Mouse (Mus musculus): ENCODE measurements around the gene Tia1. TPM values are rescaled to one million over a fixed set of nuclear protein-coding genes. Genes with fewer than 3 reads are reported as not detected.
"Not testable (repeated sequence)": the region's sequence is repeated elsewhere in the genome, so short reads cannot be mapped to it uniquely, and the experiment has no call there.

Gene Tia1
- 10 to 100 TPM; 43.1 to 54.0 TPM for total RNA-seq (2021)

DNA sequence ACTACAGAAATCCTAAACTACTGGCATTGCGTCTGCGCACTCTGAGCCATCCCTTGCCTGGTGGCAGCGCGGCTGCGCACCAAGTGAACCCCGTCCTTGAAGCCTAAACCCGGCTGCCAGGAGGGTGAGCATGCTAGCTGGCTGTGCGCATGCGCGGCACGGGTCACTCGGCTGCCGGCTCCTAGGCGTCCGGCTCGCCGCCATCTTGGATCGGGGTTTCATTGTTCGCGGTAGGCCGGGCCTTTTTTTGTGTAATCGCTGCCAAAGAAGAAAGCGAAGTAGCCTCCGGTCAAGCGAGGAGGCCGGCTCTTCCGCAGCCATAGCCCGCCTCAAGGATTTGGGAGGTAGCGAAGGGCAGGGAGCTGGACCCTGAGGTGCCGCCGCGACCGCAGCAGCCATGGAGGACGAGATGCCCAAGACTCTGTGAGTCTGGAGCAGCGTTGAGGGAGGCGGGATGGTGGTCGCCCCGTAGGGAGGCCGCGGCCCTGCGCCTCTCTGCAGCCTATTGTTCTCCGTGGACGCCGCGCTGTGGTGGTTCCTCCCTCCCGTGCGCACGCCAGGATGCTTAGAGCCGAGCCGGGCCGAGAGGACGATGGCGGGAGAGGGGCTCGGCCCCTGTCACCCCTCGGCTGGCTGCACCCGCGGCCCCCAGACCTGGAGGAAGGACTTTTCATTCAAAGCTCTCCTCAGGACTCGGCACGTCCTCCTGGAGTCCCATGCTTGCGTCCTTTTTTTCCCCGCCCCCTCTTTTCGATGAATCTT lies at the start of gene Tia1:
Gene Tia1 (plus strand): TSS at position 120 of the 762 bp plus-strand sequence.
- intact Hi-C loops (cut with DNase I): no loop called here
- DNase-seq: peak; percentile 98

DNA sequence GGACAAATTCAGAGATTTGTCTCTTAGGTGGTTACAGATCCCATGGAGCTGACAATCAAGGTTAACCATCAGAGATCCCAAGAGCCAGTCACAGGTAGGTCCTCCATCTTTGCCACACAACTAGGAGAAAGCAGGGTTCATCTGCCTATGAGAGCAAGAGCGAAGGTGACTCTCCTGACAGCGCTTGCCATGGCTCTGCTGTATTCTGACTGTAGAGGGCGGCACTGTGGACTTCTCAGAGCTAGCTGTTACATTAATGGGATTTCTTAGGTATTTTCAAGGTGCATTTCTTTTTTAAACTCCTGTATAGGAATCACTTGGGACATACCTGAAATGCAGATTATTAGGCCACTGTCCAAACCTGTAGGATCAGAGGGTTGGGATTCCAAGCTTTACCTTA lies 49.1 kb upstream of the Tia1 start:
- intact Hi-C loops (cut with DNase I): no loop called here
- DNase-seq: no peak

DNA sequence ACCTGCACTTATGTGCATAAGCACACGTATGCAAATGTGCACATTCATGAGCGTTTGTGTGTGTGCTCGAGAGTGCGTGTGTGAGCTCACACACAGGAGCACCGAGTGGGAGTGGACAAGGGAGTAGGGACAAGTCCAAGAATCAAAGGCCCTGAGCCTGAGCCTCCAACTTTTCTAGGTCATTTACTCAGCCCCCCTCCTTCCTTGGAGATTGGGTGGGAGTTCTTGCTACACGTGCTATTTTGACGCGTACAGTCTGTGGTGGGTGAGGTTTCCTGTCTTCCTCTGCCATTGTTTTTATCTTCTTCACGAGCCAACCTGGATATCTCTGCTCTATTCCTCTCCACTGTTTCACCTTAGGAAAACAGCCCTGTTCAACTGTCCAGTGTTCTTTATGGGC lies 47.1 kb upstream of the Tia1 start:
- intact Hi-C loops (cut with DNase I): no loop called here
- no peak for DNase-seq

DNA sequence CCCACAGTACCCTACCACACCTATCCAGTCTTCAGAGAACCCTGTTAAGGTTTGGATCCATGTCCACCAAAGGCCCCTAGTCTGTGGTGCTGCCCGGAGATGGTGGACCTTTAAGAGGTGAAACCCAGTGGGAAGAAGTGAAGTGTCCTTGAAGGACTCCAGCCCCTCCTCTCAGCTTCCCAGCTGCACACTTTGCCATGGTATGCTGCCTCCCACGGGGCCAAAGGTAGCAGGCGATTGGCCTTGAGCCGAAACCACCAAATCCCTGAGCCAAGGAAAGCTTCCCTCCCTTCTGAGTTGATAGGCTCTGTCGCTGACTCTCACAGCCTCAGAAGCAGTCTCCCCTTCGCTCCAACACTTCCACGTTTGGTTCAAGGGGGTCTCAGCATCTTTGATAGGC lies 43.3 kb upstream of the Tia1 start:
- intact Hi-C loops (cut with DNase I): loop anchor here (5.0 to 10.0 kb wide), 2 partner anchors 338 to 426 kb away; no protein-coding TSS in a partner anchor
- DNase-seq: no peak

DNA sequence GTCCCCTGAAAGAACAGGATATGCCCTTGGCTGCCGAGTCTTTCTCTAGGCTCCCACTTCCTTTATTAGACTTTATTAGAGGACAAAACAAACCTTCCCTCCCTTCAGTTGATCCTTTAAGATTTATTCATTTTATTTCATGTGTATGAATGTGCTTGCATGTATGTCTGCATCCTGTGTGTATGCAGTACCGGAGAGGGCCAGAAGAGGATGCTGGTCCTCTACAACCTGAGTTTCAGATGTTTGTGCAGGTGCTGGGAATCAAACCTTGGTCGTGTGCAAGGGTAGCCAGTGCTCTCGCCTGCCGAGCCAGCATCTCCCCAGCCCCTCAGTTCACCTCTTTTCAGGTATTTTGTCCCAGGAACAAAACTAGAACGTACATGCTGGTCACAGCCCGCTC lies 42.6 kb upstream of the Tia1 start:
- DNase-seq: no peak

DNA sequence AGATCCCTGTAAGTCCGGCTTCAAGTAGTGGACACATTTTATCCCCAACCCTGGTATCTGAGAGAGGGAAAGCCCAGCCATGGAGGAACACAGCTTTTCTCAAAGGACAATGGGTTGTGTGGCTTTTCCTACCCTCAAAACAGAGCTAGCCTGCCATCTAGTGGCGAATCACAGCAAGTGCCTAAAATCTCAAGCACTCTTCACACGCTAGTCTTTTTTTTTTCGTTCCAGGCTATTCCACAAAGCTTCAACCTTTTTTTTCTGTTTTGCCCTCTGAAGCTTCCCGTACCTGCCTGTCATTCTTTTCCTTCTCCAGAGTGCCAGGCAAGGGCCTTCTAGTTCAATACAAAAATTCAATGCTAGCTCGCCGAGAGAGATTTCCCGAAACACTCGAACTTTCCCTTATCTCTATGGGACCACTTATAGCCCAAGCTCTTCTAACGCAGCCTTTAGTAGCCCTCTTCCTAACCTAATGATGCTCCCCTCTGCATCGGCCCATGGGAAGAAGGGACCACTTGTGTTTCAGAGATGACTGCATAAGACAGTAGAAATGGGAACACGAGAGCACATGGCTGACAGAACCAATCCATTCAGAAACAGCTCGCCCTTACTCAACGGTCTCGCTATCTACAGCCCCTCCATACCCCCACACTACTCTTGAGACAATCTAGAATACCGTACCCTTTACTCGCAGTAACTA lies 39.4 kb upstream of the Tia1 start:
- intact Hi-C loops (cut with DNase I): loop anchor here (1.0 to 10.0 kb wide), 6 partner anchors 37 to 430 kb away; partner anchors contain the start of gene Tgfa
- peak; percentile 86 to 91 for DNase-seq

More for the DNA sequence above, 42.6 kb upstream of the Tia1 start:
- intact Hi-C loops (cut with DNase I): loop anchor here (5.0 to 10.0 kb wide), 2 partner anchors 339 to 427 kb away; no protein-coding TSS in a partner anchor

DNA sequence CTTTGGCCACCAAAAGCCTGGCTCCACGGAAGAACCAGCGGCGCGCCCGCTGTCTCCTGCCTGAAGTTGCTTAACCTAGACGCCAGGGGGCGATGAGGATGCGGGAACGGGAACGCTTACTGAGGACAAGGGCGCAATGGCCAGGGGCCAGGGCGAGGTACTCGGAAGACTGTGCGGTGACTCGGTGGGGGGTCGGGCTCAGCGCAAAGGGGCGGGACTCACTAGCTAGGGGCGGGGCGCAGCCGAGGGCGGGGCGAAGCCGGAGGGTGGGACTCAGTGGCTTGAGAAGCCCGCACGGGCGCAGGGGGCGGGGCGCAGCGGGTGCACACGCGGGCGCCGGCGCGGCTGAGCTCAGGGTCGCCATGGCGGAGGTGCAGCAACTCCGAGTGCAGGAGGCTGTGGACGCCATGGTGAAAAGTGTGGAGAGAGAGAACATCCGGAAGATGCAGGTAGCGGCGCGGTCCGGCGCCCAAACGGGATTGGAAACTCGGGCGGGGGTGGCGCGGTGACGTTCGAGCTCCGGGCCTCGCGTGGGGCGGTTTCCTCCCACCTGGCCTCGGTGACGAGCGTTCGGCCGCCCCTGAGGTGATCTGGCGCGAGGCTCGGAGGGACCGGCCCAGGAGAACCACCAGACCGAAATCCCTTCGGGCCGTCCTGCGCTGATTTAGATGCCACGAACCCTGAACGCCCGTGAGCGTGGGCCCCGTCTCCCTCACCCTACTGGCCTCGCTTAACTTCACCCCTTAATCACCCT lies 38.5 kb upstream of the Tia1 start, which contains the start of gene Fam136a:
Gene Fam136a (plus strand): TSS at position 276 of the 754 bp plus-strand sequence.
- peak; percentile 96 to 98 for DNase-seq
- intact Hi-C loops (cut with DNase I): loop anchor here (2.0 to 10.0 kb wide), 2 partner anchors 171 to 431 kb away; partner anchors contain the start of gene Tgfa

DNA sequence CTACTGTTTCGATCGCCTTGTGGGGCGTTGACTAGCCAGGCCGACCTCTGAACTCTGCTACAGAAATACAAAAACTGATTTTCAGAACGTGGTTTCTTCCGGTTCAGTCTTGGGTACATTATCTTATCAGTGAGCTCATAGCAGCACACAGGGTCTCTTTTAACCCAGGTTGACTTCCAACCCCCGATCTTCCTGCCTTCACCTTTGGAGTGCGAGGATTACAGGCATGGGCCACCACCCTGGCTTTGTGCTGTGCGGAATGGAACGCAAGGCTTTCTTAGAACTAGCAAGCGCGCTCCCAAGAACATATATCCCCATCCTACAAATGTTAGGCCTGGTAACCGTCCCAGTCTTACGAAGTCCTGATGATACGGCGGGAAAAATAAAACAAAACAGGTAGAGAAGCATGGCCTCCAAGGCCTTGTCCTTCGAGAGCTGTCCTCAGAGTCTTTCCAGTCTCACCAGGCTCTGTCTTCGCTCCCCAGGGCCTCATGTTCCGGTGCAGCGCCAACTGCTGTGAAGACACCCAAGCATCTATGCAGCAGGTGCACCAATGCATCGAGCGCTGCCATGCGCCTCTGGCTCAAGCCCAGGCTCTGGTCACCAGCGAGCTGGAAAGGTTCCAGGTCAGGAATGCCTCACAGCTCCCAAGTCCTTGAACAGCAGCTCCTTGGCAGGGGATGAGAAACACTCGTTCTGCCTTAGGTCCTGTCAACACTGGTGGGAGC lies 37.7 kb upstream of the Tia1 start:
- intact Hi-C loops (cut with DNase I): loop anchor here (10.0 kb wide), 1 partner anchor 431 kb away; no protein-coding TSS in a partner anchor
- DNase-seq: peak; percentile 71 to 81

DNA sequence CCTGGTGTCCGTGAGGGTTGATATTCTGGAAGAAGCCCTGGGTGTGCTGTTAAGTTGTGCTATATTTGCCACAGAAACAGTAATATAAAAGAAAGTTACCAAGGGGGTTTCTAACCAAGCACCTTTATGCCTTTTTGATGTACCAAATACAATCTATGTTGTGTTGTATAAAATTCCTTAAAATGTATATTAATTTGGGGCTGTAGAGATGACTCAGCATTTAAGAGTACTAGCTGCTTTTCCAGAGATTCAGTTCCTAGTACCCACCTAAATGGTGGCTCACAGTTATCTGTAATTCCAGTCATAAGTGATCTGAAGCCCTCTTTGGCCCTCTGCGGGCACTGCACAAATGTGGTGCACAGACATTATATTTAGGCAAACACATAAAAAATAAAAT lies 37.2 kb upstream of the Tia1 start:
- no peak for DNase-seq
- intact Hi-C loops (cut with DNase I): loop anchor here (10.0 kb wide), 1 partner anchor 432 kb away; no protein-coding TSS in a partner anchor

DNA sequence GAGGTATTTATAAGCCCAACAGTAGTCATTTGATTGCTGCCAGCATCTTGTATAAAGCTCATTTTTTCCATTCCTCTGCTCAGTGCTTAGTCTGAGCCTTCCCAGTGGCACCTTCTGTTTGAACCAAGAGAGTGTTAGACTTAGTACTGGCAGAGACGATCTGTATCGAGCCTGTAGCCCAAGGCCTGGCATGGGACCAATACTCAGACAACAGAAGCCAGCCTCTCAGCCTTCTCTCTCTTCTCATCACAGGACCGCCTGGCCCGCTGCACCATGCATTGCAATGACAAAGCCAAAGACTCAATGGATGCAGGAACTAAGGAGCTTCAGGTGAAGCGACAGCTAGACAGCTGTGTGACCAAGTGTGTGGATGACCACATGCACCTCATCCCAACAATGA lies 35.5 kb upstream of the Tia1 start:
- intact Hi-C loops (cut with DNase I): loop anchor here (10.0 kb wide), 1 partner anchor 434 kb away; no protein-coding TSS in a partner anchor

DNA sequence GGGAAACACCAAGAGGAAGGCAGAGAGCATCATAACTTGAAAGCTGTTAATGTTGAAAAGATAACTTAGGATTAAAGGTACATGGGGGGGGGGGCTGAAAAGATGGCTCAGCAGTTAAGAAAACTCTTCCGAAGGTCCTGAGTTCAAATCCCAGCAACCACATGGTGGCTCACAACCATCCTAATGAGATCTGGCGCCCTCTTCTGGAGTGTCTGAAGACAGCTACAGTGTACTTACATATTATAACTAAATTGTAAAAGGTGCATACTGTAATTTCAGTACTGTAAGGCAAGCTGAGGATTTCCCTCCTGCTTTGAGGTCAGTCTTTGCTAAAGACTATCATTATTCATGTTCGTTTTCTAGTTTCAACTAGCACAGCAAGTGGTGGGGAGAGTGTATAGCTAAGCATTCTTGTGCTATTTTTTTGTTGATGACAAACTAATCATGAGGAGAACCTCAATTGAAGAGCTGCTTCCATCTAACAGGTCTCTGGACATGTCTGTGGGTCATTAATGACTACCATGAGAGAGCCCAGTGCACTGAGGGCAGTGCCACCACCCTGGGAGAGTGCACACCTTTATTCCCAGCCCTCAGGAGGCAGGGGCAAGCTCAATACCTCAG lies 33.8 kb upstream of the Tia1 start:
- intact Hi-C loops (cut with DNase I): loop anchor here (2.0 kb wide), 1 partner anchor 27 kb away; the partner anchor contains the start of gene Pcyox1
- DNase-seq: peak in 1 of 2 experiments; percentile 31

More for the DNA sequence above, 35.5 kb upstream of the Tia1 start:
- no peak for DNase-seq

DNA sequence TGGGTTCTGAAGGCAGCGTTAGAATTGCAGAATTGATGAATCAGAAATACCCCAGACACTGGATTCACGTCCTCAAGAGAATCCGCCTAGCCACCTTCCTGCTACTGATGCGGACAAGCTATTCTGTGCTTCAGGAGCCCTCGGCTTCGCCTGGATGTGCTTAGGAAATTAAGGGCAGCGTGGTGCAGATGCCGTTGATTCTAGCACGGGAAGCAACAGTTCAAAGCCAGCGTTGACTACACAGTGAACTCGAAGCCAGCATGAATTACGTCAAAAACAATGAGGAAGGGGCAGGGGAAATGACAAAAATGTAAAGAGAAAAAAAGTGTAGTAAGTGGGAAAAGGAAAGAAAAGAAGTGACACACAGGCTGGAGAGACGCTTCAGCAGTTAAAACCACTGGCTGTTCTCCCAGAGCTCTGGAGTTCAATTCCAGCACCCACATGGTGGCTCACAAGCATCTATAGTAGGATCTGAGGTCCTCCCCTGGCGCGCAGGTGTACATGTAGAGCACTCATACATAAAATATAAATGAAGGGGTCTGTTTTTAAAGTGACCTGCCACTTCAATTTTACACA lies 33.2 kb upstream of the Tia1 start, which contains the start of gene Snrpg:
Gene Snrpg (plus strand): TSS at position 541 of the 576 bp plus-strand sequence.
- intact Hi-C loops (cut with DNase I): loop anchor here (2.0 kb wide), 1 partner anchor 26 kb away; the partner anchor contains the start of gene Pcyox1
- DNase-seq: no peak

DNA sequence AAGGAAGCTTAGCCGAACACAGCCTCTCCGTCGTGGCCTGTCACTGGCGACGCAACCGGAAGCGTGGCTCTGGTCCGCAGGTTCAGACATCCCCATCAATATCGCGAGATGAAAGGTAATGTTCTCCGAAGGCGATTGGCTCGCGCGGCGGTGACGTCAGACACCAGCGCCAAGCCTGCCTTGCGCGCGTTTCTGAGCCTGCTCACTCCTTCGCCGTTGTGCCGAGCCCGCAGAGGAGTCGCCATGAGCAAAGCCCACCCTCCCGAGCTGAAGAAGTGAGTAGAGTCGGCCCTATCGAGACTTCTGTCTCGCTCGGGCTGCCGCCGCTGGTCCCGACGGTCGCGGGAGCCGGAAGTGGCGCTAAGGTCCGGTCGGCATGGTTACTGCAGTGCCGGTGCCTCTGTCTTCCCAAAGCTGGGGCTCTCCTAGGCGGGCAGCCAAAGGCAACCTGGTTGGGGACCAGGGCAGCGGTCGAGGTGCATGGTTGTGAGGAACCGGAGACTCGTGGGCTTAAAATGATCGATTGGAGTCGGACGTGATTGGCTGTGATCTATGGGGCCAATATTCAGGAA lies 32.6 kb upstream of the Tia1 start:
- intact Hi-C loops (cut with DNase I): loop anchor here (2.0 kb wide), 1 partner anchor 25 kb away; the partner anchor contains the start of gene Pcyox1
- peak; percentile 97 to 98 for DNase-seq

DNA sequence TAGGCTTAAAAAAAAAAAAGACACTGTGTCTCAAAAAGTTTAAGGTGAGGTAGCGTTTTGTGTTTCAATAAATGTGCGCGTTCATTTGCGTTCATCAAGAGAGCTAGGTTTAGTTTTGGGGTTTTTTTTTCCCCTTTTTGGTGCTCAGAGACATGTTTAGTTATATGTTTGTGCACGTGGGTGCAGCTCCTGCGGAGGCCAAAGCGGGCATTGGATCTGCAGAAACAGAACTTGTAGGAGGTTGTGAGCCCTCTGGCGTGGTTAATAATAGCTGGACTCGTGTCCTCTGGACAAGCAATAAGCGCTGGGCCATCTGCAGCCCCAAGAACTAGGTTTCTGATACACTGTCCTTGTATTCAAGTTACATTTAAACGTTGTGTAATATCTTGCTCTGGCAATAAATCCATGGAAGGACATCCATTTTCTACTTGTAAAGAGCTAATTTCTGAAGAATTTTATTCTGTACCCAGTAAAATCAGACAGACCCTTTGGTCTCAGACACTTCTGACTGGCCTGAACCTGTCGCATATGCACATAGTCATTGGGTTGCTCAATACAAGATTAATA lies 32.0 kb upstream of the Tia1 start:
- intact Hi-C loops (cut with DNase I): loop anchor here (2.0 kb wide), 1 partner anchor 25 kb away; the partner anchor contains the start of gene Pcyox1

DNA sequence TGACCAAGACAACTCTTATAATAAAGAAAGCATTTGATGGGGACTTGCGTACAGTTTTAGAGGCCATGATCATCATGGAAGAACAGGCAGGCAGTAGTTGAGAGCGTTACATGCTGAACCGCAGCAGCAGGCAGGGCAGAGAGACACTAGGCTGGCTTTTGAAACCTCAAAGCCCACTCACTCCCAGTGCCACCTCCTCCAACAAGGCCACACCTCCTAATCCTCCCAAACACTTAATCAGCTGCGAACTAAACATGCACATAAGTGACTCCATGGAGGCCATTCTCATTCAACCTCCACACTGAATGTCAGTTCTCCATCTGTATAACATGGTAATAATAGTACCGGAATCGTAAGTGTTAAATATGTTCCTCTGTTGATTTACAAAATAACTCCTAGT lies 30.5 kb upstream of the Tia1 start:
- DNase-seq: no peak

More for the DNA sequence above, 32.0 kb upstream of the Tia1 start:
- DNase-seq: no peak

DNA sequence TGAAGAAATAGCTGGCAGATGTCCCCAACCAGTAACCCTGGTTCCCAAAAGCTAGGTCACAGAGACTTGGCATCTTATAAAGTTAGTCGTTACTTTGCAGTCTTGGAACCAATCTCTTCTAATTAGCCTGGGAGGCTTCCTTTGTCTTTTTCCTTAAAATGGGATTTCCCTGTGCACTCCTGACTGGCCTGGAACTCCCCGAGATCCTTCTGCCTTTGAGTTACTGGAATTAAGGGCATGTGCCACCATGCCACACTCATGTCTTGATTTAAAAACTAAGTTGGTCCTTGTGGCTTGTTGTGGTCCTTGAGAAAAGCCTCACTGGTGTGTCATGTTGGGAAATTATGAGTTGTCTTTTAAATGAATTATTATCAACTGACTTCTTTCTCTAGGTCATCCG lies 25.7 kb upstream of the Tia1 start:
- DNase-seq: no peak
- intact Hi-C loops (cut with DNase I): no loop called here

More for the DNA sequence above, 30.5 kb upstream of the Tia1 start:
- intact Hi-C loops (cut with DNase I): no loop called here

DNA sequence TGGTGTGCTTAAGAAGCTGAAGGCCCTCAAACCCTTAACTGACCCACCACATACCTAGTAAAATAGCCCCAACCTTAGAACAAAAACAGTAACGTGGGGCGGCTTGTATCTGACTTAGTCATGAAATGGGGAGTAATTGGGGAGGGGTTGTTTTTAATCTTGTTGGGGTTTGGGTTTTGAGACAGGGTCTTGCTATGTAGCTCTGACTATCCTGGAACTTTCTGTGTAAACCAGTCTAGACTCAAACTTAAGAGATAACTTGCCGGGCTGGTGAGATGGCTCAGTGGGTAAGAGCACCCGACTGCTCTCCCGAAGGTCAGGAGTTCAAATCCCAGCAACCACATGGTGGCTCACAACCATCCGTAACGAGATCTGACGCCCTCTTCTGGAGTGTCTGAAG lies 23.9 kb upstream of the Tia1 start:
- DNase-seq; intact Hi-C loops (cut with DNase I): not testable (repeated sequence)

DNA sequence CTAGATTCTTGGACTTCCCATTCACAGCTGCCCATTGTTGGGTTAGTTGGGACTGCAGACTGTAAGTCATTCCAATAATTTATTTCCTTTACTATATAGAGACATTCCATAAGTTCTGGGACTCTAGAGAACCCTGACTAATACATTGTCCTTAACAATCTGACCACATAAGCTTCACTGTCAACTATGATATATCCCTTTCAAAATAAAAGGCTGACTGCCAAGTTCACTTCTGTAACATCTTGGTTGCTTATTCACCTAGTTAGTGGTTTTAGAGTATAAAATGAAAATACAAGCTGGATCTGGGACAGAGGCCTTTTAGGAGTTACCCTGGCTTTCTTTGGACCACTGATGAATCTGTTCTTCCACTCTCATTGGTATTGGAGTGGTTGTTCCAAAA lies 21.5 kb upstream of the Tia1 start:
- intact Hi-C loops (cut with DNase I): no loop called here
- no peak for DNase-seq
